Mouse (Mus musculus) left cerebral cortex, adult 11 months (tissue): Measurements from ENCODE around the gene Med15.

ENCODE experiments used
- DNase-seq: peaks from one replicate; pipeline ENCODE4 v3.0.0; 2022; ENCODE audit warnings: low spot score

Gene Med15

DNA sequence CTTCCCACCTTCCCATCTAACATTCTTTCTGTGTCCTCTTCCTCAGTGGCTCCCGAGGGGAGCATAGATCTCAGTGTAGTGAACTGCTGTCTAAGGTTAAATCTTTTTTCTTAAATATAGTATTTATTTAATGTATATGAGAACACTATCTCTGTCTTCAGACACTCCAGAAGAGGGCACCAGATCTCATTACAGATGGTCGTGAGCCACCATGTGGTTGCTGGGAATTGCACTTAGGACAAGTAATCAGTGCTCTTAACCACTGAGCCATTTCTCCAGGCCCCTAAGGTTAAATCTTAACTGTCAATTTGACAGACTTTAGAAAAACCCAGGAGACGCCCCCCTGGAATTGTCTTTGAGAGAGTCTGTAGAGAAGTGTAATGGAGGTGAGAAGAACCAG lies 670 bp downstream of the Med15 start:
- no peak for DNase-seq

DNA sequence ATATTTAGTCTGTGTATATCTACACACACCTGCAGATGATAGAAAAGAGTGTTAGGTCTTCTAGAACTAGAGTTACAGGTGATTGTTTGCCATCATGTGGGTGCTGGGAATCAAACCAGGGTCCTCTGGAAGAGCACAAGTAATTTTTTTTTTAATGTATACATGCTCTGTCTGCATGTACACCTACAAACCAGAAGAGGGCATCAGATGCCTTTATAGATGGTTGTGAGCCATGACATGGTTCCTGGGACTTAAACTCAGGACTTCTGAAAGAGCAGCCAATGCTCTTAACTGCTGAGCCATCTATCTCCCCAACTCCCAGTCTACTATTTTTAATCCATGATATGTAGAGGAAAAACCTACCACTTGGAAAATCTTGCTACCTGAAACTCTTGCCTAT lies 2.7 kb downstream of the Med15 start:
- DNase-seq = no peak

DNA sequence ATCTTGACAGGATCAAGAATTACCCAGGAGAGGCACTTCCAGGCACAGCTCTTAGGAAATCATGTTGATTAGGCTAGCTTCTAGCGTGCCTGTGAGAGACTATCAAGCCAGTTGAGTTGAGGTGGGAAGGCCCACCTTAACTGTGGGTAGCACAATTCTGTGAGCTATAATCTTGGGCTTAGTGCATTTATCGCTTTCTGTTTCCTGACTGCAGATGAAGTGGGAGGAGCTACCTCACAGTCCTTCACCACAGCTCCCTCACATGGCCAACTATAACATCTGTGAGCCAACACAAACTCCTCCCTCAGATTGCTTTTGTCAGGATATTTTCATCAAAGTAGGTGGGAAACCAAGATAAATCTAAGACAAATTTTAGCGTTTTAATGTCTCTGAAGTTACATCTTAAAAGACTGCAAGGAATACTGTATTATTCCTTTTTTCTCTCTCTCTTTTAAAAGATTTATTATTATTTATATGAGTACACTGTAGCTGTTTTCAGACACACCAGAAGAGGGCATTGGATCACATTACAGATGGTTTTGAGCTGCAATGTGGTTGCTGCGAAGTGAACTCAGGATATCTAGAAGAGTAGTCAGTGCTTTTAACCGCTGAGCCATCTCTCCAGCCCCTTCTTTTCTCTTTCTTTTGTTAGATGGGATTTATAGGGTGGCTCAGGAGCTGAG lies 5.4 kb downstream of the Med15 start:
- no peak for DNase-seq

DNA sequence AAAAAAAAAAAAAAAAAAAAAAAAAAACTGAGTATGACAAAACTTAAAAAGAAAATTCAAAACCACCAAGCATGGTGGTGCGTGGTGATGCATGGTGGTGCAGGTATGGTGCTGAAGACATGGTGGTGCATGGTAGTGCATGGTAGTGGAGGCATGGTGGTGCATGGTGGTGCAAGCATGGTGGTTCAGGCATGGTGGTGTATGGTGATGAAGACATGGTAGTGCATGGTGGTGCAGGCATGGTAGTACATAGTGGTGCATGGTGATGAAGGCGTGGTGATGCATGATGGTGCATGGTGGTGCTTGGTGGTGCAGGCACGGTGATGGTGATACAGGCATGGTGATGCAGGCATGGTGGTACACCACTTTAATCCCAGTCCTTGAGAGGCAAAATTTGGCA lies 8.2 kb downstream of the Med15 start:
- DNase-seq = no peak

DNA sequence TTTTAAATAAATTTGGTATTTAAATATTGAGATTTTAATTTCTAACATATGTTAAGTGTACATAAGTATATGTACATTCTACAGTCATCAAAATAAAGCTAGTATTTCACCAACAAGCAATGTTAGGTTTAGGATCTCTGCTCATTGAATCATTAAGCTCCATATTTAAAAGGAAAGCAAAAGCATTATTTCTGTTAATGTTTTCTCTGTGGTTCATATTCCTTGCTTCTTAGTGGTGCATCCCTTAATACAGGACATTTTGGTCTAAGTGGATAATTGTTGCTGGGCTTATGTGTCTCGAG lies 9.4 kb downstream of the Med15 start:
- no peak for DNase-seq

DNA sequence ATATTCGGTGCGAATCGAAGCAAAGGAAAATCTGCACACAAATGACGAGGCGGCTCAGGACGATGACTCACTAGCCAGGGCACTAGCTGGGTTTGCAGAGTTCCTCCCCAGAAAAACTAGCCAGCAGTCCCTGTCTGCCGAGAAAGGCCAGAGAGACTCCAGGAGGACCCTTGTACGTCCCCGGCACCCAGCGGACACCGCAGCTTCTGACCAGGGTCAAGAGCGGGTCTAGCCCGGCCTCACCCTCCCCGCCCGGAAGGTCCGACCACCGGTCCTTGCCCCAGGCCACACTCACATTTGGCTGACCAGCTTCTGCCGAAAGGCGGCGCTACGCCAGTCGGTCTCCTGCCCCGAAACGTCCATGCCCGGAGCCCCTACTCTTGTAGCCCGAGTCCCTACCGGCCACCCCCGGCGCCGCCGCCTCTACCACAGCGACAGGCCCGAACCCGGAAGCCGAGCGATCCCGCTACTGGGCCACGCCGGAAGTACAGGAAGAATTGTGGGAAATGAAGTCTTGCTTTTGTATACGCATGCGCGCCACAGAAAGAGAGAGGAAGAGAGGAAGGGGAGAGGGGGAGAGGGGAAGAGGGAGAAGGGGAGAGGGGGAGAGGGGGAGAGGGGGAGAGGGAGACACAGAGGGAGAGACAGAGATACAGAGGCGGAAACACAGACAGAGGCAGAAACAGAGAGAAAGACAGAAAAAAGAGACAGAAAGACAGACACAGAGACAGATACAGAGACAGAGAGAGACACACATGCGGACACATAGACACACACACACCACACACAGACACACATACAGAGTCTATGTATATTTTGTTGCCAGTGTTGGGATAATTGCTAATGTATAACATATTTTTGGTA lies 10.0 kb downstream of the Med15 start:
- DNase-seq = peak; percentile 81

DNA sequence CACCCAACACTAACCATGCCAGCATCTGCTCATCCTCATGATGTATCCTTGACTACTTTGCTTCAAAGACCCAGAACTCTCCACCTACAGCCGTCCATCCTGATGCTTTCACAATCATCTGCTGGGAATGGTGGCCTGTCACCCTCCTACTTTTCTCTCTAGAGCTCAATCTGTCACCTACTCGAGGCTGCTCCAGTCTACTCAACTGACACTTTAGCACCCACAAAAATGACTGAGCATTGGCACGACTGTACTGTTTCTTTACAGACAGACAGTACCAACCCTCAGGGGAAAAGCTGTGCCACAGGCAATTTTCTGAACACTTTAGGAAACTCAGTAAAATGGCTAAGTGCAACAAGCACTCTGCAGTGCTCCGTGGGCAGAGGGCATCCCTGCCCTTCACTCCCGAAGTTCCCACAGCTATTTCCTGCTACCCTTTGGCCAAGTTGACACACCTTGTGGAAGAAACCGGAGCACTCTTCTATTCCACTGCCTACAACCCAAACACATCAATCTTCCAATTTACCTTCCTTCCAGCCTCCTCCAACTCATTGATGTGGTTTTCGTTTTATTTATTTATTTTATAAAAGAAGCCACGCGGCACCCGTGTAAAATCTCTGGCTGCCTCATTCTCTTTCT lies 10.8 kb downstream of the Med15 start:
- no peak for DNase-seq

DNA sequence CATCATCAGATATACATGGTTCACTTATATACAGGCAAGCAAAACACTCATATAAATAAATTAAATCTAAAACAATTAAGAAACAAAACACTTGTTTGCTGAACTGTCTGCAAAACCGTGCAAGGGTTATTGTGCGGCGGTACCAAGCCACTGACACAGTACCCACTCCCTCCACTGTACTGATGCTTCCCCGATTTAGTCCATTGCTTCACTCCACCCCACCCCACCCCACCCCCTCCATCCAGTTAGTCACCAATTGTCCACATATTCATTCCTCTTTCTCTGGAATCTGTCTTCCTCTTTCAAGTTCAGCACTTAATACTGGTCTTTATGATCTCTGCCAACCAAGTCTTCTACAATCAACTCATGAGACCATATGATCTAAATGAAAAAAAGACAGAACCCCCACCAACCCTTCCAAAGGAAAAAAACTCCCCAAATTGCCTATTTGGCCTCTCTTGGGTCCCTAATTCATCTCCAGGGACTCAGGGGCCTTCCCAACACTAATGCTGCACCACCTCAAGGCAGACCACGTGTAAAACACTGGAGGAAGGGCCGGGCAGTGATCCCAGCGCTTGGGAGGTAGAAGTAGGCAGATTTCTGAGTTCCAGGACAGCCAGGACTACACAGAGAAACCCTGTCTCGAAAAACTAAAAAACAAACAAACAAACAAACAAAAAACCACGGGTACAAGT lies 11.4 kb downstream of the Med15 start:
- DNase-seq = no peak

DNA sequence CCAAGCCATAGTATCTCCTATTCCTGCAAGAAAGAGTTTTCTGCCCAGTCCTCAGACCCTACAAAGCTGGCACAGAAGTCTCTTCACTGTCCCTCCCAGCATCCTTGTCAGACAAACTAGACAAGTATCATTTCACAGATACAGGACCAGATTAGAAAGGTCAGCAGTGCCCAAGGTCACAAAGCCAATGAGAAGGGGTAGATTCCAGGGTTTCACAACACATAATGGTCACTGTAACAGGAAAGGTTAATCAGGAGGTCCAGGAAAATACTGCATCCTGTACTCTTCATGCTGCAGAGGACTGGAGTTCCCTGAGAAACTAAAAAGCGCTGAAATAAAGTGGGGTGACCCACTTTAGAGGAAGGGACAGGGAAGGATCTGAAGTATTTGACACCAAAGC lies 14.9 kb downstream of the Med15 start:
- no peak for DNase-seq

DNA sequence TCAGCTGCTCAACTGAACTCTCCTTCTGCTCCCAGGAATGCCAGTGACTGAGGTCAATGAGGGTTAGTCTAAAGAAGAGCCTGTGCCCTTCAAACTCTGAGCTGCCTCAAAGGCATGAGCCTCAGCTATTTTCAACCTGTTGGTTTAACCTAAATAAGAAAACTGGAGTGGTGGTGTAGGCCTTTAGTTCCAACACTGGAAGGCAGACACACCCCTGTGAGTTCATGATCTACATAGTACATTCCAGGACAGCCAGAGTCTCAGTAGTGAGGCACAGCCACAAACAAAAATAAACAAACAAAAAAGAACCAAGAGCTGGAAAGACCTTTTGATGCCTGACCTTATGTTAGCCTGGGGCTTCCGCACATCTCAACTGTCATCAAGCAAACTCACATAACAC lies 25.1 kb downstream of the Med15 start:
- DNase-seq = no peak

DNA sequence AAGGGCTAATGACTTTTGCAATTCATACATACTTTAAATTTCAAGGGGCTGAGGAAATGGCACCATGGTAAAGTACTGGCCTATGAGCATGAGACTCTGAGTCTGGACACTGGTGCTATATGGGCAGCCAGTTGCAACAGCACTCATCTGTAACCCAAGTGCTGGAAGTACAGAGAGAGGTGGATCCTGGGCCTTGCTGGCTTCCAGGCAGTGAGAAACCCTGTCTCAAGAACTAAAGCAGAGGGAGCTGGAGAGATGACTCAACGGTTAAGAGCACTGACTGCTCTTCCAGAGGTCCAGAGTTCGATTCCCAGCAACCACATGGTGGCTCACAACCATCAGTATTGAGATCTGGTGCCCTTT lies 31.7 kb downstream of the Med15 start:
- DNase-seq = no peak

DNA sequence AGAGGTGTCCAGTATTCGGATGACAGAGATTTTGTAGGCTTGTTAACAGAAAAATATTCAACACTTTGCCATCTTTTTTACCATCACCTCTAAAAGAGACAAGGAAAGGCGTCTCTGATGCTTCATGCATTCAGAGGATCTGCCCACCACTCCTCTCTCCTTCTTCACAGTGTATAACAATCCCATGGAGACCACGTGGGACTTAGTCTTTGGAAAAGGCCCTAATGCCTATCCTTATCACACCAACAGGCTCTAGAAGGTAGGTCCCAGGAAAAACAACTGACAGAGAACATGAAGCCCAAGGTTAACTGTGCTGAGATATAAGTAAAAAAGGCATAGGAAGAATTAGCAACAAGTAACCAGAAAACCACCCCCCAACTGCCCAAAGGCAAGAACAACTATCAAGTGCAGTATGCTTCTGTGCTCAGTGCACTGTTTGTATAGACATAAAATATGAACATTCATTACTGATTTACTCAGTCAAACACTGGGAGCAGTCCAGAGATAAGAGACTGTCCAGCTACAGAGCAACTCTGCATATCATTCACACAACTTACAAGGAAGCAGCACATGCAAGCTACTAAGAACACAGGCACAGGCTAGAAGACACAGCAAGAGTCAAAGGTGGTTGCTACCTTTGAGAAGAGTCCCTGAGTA lies 32.2 kb downstream of the Med15 start:
- no peak for DNase-seq

DNA sequence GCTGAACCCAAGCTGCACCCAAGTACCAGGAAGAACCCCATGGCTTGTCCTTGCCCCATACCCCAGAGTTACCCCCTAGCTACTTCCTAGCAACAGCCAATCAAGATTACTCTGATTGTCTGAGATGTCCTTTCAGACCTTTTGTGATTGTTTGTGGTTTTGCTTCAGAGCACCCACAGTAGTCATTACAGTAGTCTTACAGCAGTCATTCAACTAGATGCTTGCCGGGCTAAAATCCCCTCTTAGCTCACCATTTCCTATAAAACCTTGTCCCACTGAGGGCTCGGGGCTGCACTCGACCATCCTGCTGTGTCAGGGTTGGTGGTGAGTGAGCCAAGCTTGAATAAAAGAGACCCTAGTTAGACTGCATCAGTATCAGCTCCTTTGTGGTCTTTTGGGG lies 37.8 kb downstream of the Med15 start:
- DNase-seq = no peak

DNA sequence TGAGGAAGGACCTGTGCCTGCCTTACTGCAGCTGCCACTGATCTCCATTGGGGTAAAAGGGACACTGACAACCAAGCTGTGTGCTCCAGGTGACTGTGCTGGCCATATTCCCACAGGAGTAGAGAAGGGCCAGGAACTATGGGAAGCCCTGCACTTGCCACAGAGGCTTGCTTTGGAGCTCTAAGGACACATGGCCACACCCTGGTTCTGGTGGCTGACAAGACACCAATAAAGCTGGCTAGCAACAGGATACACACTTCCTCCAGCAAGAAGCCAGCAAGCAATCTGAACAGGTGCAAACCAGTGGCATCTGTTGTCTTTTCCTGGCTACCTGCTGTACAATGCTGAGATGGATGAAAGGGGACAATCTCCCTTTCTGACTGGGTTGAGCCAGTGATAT lies 62.8 kb downstream of the Med15 start:
- no peak for DNase-seq

DNA sequence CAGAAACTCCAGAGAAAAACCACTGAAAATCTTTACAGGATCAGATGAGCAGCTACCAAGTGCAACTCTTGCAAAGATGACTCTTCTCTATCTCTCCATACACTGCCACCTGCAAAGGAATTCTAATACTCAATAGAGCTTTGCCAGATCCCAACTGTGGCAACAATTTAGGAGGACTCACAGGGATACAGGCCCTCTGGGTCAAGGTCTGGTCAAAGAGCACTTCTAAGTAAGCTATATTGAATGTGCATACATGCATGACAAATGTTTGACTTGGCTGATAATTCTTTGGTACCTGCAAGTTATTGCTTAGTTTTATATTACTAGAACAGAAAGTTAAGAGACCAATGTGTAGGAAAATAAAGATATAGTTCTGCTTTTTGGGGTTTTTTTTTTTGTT lies 67.1 kb downstream of the Med15 start:
- DNase-seq = no peak

DNA sequence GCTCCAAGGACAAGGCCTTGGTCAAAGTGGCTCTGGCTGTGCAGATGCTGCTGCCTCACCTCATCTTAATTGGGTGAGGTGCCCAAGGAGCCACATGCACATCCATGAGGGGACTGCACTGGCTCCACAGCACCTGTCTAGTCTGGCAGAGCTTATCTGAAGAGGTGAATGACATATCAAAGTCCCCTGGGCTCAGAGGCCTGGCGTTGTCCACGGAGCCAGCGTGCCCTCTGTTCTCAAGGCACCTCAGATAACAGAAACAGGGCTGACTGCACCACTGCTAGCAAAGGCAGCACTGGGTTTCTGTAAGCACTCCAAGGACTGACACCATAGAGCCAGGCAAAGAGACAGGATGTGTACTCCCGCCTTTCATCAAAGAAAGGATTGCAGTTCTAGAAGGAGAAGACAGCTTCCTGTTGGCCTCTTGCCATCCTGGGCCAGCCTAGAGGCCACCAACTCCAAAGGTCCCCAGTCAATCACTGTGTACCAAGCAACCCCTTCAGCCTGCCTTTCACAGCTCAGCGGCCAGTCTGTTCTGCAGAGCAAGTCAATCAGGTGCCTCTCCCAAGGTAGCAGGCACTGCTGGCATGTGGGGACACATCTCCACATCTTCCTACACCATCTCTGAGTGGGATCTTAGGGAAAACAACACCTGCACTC lies 76.3 kb downstream of the Med15 start:
- no peak for DNase-seq

DNA sequence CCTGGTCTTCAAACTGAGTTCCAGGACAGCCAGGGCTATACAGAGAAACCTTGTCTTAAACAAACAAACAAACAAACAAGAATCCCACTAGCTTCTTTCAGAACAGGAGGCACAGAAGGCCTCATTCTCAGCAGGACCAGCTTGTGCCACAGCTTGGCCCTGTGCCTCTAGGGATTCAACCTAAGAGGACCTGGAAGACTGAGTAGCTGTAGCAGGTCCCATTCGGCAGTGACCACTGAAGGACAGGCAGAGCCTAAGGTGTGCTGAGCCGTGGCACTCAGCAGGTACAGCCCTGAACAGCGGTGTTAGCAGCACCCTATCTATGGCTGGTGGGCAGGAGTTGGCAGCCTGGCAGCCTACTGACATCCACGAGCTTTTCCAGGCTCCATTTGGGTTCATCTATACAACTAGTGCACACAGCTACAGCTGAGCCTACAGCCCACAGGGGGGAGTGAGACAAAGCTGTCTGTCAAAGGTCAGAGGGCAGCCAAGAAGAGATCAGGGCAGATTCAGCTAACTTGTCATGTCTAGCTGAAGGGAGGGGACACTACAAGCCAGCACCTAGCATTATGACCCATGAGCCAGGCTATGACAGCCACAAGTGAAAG lies 78.4 kb downstream of the Med15 start:
- no peak for DNase-seq

DNA sequence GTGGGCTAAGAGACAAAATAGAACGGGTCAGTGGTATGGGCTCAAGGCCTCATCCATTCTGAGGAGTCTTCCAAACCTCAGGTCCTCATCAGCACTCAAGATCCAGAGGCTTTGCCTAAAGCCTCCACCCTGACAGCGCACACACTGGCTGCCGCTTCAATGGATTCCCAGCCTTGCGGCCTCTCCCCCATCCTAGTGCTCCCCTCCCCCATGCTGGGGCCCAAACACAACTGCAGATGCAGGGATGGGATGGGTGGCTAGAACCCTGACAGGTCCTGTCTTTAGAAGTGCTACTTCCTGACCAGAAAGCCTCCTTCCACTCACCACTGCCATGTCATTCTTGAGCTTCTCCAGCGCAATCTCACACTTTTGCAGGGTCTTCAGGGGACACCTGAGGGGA lies 79.1 kb downstream of the Med15 start:
- no peak for DNase-seq

DNA sequence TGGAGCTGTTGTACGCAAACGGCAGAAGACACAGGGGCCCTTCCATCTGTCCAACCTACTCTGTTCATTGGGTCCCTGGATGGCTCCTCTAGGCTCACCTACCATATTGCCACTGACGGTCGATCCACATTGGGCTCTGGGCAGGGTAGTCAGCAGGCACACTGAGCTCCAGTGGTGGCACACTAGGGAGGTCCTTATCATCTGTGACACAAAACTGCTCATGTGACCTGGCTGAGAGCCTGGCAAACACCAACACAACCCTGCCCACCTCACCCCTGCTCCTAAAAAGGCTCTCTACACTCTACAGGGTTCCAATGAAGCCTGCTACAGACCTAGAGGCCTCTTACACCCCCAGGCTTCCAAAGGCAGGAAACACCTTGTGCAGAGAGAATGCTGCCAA lies 80.1 kb downstream of the Med15 start:
- no peak for DNase-seq

DNA sequence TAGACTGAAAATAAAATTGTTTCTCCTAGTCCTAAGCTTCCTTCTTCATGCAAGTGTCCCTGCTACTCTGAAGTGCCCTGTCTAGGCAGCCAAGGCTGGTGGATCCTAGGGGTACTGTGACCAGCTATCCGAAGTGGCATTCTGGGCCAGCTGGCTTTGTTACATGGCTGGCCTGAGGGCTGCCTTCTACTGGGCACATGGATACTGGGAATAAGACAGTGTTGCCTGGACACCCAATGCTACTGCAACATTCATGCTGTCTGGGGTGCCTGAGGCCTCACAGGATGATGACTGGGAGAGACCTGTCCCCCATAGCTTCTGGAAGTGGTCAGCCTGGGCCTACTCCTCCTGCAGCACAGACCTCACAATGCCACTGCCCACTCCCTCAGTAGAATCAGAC lies 82.0 kb downstream of the Med15 start:
- no peak for DNase-seq

DNA sequence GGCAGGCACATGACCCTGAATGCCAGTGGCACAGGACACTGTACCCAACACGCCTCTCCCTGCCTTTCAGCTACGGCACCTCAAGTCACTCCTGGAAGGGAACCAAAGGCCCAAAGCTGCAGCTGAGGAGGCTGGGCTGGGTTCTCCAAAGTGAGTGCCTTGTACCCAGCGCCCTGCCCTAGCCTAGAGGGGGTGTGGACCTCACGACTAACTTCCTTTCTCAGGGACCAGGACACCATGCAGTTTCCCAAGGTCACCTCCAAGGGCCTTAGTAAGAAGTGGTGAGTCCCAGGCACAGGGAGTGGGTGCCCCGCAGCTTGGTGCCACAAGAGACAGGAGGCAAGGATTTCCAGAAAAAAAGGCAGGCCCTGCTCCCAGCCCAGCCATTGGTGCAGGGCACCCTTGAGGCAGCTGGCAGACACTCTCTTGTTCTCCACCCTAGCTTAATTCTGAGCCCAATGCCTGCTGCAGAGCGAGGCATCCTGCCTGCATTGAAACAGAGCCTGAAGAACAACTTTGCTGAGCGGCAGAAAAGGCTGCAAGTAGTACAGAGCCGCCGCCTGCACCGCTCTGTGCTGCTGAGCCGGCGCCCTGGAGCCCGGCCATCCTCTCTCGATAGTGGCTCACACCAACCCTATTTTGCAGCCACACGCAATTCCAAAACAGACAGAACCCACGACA lies 82.6 kb downstream of the Med15 start:
- DNase-seq = no peak
